Mouse (Mus musculus) right cerebral cortex, postnatal 4 days (tissue): ENCODE results near the gene Hivep1.

Source experiments
- DNase-seq: peaks from one replicate; pipeline ENCODE4 v3.0.0-alpha.2; 2022

The Hivep1 gene

GRCm38 (mm10) chr13:42116301-42116700 is 64.5 kb downstream of the Hivep1 start:
- no peak for DNase-seq

GRCm38 (mm10) chr13:42119062-42119461 is 67.2 kb downstream of the Hivep1 start:
- DNase-seq: no peak

- no peak for DNase-seq
Observed at GRCm38 (mm10) chr13:42121106-42121776, 69.4 kb downstream of the Hivep1 start.

GRCm38 (mm10) chr13:42121777-42122682 is 70.2 kb downstream of the Hivep1 start:
- no peak for DNase-seq

- no peak for DNase-seq
Observed at GRCm38 (mm10) chr13:42144627-42145026, 92.8 kb downstream of the Hivep1 start.

GRCm38 (mm10) chr13:42149328-42150071 is 97.7 kb downstream of the Hivep1 start:
- no peak for DNase-seq

- no peak for DNase-seq
Observed at GRCm38 (mm10) chr13:42150072-42150450, 98.2 kb downstream of the Hivep1 start.

GRCm38 (mm10) chr13:42150462-42151127 is 98.8 kb downstream of the Hivep1 start:
- no peak for DNase-seq

- DNase-seq: no peak
Observed at GRCm38 (mm10) chr13:42158259-42158658, 106.4 kb downstream of the Hivep1 start.

GRCm38 (mm10) chr13:42159416-42160185 is 107.8 kb downstream of the Hivep1 start:
- no peak for DNase-seq

- DNase-seq: no peak
Observed at GRCm38 (mm10) chr13:42170802-42171201, 119.0 kb downstream of the Hivep1 start.

- peak; percentile 48 for DNase-seq
Observed at GRCm38 (mm10) chr13:42174827-42175420, 123.1 kb downstream of the Hivep1 start.

GRCm38 (mm10) chr13:42182635-42183034 is 130.8 kb downstream of the Hivep1 start:
- no peak for DNase-seq

- DNase-seq: no peak
Observed at GRCm38 (mm10) chr13:42184131-42184530, 132.3 kb downstream of the Hivep1 start.

GRCm38 (mm10) chr13:42193016-42193415 is 141.2 kb downstream of the Hivep1 start:
- no peak for DNase-seq

- DNase-seq: no peak
Observed at GRCm38 (mm10) chr13:42195671-42196070, 143.8 kb downstream of the Hivep1 start.

- DNase-seq: no peak
Observed at GRCm38 (mm10) chr13:42197656-42198055, 145.8 kb downstream of the Hivep1 start.

GRCm38 (mm10) chr13:42213556-42213955 is 161.7 kb downstream of the Hivep1 start:
- no peak for DNase-seq

GRCm38 (mm10) chr13:42222401-42222800 is 170.6 kb downstream of the Hivep1 start:
- no peak for DNase-seq

GRCm38 (mm10) chr13:42228849-42229248 is 177.0 kb downstream of the Hivep1 start:
- no peak for DNase-seq

GRCm38 (mm10) chr13:42233741-42234419 is 182.1 kb downstream of the Hivep1 start:
- no peak for DNase-seq
